Mouse (Mus musculus): ENCODE results near the gene Snx29. TPM values are rescaled to one million over a fixed set of nuclear protein-coding genes. Genes with fewer than 3 reads are reported as not detected.
A peak's percentile ranks its signal among the peaks of the same experiment; 100 is the strongest.

Gene Snx29
- total and polyA plus RNA-seq, 3 experiments: 1.2 to 3.2 (median 3.1) TPM

- in situ Hi-C loops (cut with MboI; ENCODE audit: low pct_ligation_motif_present, low pct_unique_long_range_greater_than_20kb, low sequenced_read_pairs): loop anchor here (25.0 kb wide), 1 partner anchor 591 kb away; no protein-coding TSS in a partner anchor
Measured at GRCm38 (mm10) chr16:11621042-11621441, 298.3 kb downstream of the Snx29 start.

GRCm38 (mm10) chr16:11621664-11622063 lies 299.0 kb downstream of the Snx29 start:
- H3K27ac ChIP-seq (ENCODE audit: insufficient read depth, low read depth): no peak overlapping the region
- H3K9me3 ChIP-seq (replicated peaks; ENCODE audit: low read length): no peaks in the 10 kb centered on the region
- no peak overlapping the region for H3K4me3 ChIP-seq (replicated peaks in 1 of 3; ENCODE audit: low read depth in 2 of 3, low read length in 2 of 3, poor library complexity in 1 of 3)
- H3K79me2 ChIP-seq (replicated peaks; ENCODE audit: control insufficient read depth, extremely low read depth, insufficient read depth, poor library complexity, severe bottlenecking): no peaks in the 10 kb centered on the region
- dilution Hi-C loops (cut with MboI; ENCODE audit: extremely low pct_ligation_motif_present, extremely low pct_unique_long_range_greater_than_20kb, low sequenced_read_pairs): no loop called here
- H3K9ac ChIP-seq (ENCODE audit: insufficient read depth, low read depth): no peak overlapping the region
- peaks cover 0 to 5% of the 10 kb centered on the region in 2 experiments for H3K36me3 ChIP-seq (replicated peaks in 1 of 2; ENCODE audit: control insufficient read depth in 1 of 2, insufficient read depth in 1 of 2, low read length in 1 of 2)
- H3K4me1 ChIP-seq (ENCODE audit: control insufficient read depth in 1 of 2, insufficient read depth in 2 of 2): peaks cover 5 to 20% of the 10 kb centered on the region in 2 experiments; a peak in 3 of 4 replicates
- in situ Hi-C loops (cut with MboI; ENCODE audit: low pct_ligation_motif_present, low pct_unique_long_range_greater_than_20kb, low sequenced_read_pairs): loop anchor here (25.0 kb wide), 1 partner anchor 591 kb away; no protein-coding TSS in a partner anchor
- no peak overlapping the region for H3K4me2 ChIP-seq (ENCODE audit: insufficient read depth, low read depth, poor library complexity, severe bottlenecking)
- H3K27me3 ChIP-seq (replicated peaks): no peaks in the 10 kb centered on the region
- TF ChIP-seq JUND (conservative IDR thresholded peaks at IDR 0.05; ENCODE audit: low read depth, low read length) (no peak), CTCF (conservative IDR thresholded peaks at IDR 0.05 in 1 of 2, IDR thresholded peaks at IDR 0.05 in 1 of 2; ENCODE audit: low read depth in 2 of 2, low read length in 2 of 2) (peak in 1 of 2 experiments; percentile 62; a peak in 2 of 4 replicates), CHD2 (IDR thresholded peaks at IDR 0.05; ENCODE audit: low read length) (no peak), SMC3 (IDR thresholded peaks at IDR 0.05; ENCODE audit: low read depth, low read length) (peak; percentile 54), MEF2A (IDR thresholded peaks at IDR 0.05; ENCODE audit: borderline replicate concordance, low read depth, low read length) (no peak), RAD21 (IDR thresholded peaks at IDR 0.05; ENCODE audit: low read depth, low read length) (peak; percentile 32), ZNF384 (IDR thresholded peaks at IDR 0.05; ENCODE audit: low read depth, low read length) (peak; percentile 46; the same call in 1 of the 2 replicates), ETS1 (conservative IDR thresholded peaks at IDR 0.05; ENCODE audit: low read depth, low read length) (no peak)
- DNase-seq (ENCODE audit: extremely low read depth): no peak

More at GRCm38 (mm10) chr16:11621042-11621441, 298.3 kb downstream of the Snx29 start:
- H3K36me3 ChIP-seq (replicated peaks in 1 of 2; ENCODE audit: control insufficient read depth in 1 of 2, insufficient read depth in 1 of 2, low read length in 1 of 2): peaks cover 0 to 5% of the 10 kb centered on the region in 2 experiments
- dilution Hi-C loops (cut with MboI; ENCODE audit: extremely low pct_ligation_motif_present, extremely low pct_unique_long_range_greater_than_20kb, low sequenced_read_pairs): no loop called here
- H3K4me1 ChIP-seq (ENCODE audit: control insufficient read depth in 1 of 2, insufficient read depth in 2 of 2): peaks cover 5 to 20% of the 10 kb centered on the region in 2 experiments; a peak in 3 of 4 replicates
- no peak overlapping the region for H3K4me2 ChIP-seq (ENCODE audit: insufficient read depth, low read depth, poor library complexity, severe bottlenecking)
- no peaks in the 10 kb centered on the region for H3K9me3 ChIP-seq (replicated peaks; ENCODE audit: low read length)
- H3K27ac ChIP-seq (ENCODE audit: insufficient read depth, low read depth): no peak overlapping the region
- no peaks in the 10 kb centered on the region for H3K79me2 ChIP-seq (replicated peaks; ENCODE audit: control insufficient read depth, extremely low read depth, insufficient read depth, poor library complexity, severe bottlenecking)
- no peak overlapping the region for H3K4me3 ChIP-seq (replicated peaks in 1 of 3; ENCODE audit: low read depth in 2 of 3, low read length in 2 of 3, poor library complexity in 1 of 3)
- H3K27me3 ChIP-seq (replicated peaks): no peaks in the 10 kb centered on the region
- DNase-seq (ENCODE audit: extremely low read depth): no peak
- no peak overlapping the region for H3K9ac ChIP-seq (ENCODE audit: insufficient read depth, low read depth)
- TF ChIP-seq TBP (conservative IDR thresholded peaks at IDR 0.05; ENCODE audit: low read depth, low read length): no peak

GRCm38 (mm10) chr16:11623032-11623431 lies 300.3 kb downstream of the Snx29 start:
- DNase-seq (ENCODE audit: extremely low read depth): no peak
- Histone ChIP-seq H3K4me1 (ENCODE audit: control insufficient read depth in 1 of 2, insufficient read depth in 2 of 2) (peaks cover 5 to 20% of the 10 kb centered on the region in 2 experiments; a peak in 3 of 4 replicates), H3K27ac (ENCODE audit: insufficient read depth, low read depth) (no peak overlapping the region)

More at GRCm38 (mm10) chr16:11623032-11623431, 300.3 kb downstream of the Snx29 start:
- H3K4me2 ChIP-seq (ENCODE audit: insufficient read depth, low read depth, poor library complexity, severe bottlenecking): no peak overlapping the region
- no peak overlapping the region for H3K4me3 ChIP-seq (replicated peaks in 1 of 3; ENCODE audit: low read depth in 2 of 3, low read length in 2 of 3, poor library complexity in 1 of 3)
- H3K9ac ChIP-seq (ENCODE audit: insufficient read depth, low read depth): no peak overlapping the region
- in situ Hi-C loops (cut with MboI; ENCODE audit: low pct_ligation_motif_present, low pct_unique_long_range_greater_than_20kb, low sequenced_read_pairs): loop anchor here (25.0 kb wide), 1 partner anchor 589 kb away; no protein-coding TSS in a partner anchor
- no peaks in the 10 kb centered on the region for H3K27me3 ChIP-seq (replicated peaks)
- H3K9me3 ChIP-seq (replicated peaks; ENCODE audit: low read length): no peaks in the 10 kb centered on the region
- H3K79me2 ChIP-seq (replicated peaks; ENCODE audit: control insufficient read depth, extremely low read depth, insufficient read depth, poor library complexity, severe bottlenecking): no peaks in the 10 kb centered on the region
- dilution Hi-C loops (cut with MboI; ENCODE audit: extremely low pct_ligation_motif_present, extremely low pct_unique_long_range_greater_than_20kb, low sequenced_read_pairs): no loop called here
- TF ChIP-seq JUND (conservative IDR thresholded peaks at IDR 0.05; ENCODE audit: low read depth, low read length): no peak
- no peak for TF ChIP-seq RAD21 (IDR thresholded peaks at IDR 0.05; ENCODE audit: low read depth, low read length)
- no peak for TF ChIP-seq MAFK (IDR thresholded peaks at IDR 0.05; ENCODE audit: insufficient replicate concordance, low read length)
- TF ChIP-seq JUN (IDR thresholded peaks at IDR 0.05; ENCODE audit: insufficient read depth, low read depth, low read length): no peak
- TF ChIP-seq KAT2A (IDR thresholded peaks at IDR 0.05; ENCODE audit: insufficient replicate concordance, low read length): no peak
- TF ChIP-seq SIN3A (IDR thresholded peaks at IDR 0.05; ENCODE audit: low read length): no peak
- TF ChIP-seq HCFC1 (IDR thresholded peaks at IDR 0.05; ENCODE audit: low read depth, low read length): no peak
- H3K36me3 ChIP-seq (replicated peaks in 1 of 2; ENCODE audit: control insufficient read depth in 1 of 2, insufficient read depth in 1 of 2, low read length in 1 of 2): peaks cover 0 to 5% of the 10 kb centered on the region in 2 experiments

Measured in CH12.LX (cell line).